Mouse (Mus musculus) T-cell, adult 2 months (primary cell): ENCODE results near the gene Pgc.

Source experiments
- DNase-seq: peaks from one replicate; pipeline ENCODE4 v3.0.0; 2022; ENCODE audit warnings: low spot score

Gene Pgc

DNA sequence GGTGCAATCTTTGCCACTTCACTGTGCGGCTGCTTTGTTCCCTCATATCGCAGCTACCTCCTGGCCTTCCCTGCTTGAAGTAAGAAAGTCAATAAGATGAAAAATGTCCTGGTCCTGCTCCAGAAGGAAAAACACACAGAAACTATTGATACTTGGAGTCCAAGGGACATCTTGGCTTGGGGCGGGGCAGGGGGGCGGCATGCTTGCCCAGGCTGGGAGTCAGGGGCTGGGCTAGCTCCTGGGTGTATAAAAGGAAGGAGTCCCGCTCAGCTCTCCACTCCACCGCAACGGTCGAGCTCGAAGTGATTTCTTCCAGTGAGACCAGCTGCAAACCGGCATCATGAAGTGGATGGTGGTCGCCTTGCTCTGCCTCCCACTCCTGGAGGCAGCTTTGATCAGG is at the start of gene Pgc:
Pgc (plus strand) TSS at position 277 of the 400 bp plus-strand sequence.
- no peak for DNase-seq

DNA sequence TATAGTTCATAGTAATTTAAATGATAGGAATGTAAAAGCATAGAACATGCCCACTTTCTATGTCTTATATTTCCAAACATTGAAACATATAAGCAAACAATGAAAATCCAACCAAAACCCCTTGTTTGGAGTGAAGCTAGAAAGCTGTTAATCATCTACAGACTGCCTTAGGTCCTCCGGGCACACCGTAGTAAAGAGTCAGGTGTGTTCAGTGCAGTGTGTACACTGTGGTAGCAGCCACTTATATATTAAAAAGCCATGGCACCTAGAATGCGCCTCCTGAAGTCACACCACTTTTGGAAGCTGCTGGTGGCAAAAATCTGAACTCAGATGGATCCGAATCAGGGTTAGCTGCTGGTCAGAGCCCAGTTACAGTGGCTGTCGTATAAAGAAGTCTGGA is 48.4 kb upstream of the Pgc start:
- DNase-seq, result no peak

DNA sequence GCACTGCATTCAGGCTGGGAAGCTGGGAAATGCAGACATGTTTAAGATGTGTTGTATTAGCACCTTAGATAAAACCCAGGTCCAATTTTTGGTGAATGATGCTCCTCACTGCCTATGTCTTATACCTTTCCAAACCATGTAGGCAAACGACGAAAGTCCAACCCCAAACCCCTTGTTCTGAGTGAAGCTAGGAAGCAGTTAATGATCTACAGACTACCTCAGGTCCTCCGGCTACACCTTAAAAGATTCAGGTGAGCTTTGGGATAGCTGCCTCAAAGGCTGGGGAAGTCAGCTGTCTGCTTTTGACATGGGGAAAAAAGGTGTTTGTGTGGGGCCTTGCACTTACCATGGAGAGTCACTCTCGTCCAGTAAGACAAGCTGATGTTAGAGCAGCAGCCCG is 47.9 kb upstream of the Pgc start:
- DNase-seq, result no peak

DNA sequence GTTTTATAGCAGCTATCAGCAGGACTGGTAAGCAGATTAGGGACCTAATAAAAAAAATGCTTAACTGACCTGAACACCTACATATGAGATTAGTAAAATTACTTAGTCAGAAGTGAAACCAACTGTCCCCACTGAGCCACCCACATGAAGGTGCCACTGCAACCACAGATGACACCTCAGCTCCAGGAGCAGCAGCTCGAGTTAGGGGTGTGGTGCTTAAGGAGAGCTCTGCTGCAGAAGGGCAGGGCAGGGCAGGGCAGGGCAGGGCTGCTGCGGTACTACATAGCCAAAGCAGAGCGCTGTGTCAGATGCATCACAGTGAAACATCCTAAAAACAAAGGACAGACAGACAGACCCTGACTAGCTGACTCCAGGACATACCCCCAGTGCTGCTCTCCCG is 43.8 kb upstream of the Pgc start:
- DNase-seq, result no peak

DNA sequence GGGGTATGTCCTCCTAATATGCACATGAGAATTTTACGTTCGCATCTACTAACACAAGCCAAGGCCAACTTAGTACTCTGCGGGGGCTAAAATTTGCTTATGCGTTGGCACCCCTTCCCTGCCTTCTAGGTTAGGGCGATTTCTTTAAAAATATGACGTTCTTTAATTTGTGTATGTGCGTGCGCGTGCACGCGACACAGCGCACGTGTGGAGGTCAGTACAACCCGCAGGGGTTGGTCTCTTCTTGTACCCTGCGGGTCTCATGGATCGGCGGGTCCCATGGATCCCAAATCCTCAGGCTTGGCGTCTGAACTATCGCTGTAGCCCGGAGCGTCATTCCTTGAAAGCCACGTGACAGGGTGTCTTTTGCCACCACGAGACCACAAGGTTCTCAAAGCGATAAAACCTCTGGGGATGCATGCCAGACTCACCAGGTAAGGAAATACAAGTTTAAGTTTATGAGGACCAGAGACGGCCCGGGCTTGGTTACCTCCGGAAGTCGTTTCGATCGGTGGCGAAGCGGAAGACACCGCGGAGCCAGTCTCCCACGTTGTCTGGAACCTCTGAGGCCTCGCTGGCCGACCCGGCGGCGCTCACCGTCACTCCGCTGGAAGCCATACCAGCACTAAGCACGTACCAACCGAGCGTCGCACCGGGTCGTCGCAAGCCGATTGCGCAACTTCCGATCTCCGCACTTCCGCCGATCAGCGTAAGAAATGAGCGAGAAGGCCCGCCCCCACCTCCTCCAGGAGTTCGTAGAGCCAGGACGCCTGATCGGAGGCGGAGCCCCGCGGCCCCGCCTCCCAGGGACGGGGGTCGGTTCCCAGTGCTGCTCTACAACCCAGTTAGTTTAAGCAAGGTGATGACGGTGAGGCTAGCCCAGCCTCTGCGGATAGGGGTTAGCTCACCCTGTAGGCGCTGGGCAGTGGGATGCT is 39.0 kb upstream of the Pgc start:
- peak; percentile 95 for DNase-seq

DNA sequence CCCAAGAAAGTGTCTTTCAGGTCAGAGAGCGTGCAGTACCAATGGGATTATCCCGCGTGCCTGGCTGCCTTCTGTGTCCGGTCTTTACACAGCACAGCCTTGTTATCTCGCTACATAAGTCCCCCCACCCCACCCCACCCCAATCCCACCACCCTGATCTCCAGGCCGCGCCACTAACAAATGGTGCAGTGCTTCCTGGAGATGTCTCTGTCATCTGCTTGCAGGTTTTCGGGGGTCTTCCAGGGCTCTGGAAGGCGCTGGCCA is 38.4 kb upstream of the Pgc start, which contains the start of gene Tomm6:
Tomm6 (minus strand) TSS at position 43 of the 264 bp plus-strand sequence.
- DNase-seq, result no peak

DNA sequence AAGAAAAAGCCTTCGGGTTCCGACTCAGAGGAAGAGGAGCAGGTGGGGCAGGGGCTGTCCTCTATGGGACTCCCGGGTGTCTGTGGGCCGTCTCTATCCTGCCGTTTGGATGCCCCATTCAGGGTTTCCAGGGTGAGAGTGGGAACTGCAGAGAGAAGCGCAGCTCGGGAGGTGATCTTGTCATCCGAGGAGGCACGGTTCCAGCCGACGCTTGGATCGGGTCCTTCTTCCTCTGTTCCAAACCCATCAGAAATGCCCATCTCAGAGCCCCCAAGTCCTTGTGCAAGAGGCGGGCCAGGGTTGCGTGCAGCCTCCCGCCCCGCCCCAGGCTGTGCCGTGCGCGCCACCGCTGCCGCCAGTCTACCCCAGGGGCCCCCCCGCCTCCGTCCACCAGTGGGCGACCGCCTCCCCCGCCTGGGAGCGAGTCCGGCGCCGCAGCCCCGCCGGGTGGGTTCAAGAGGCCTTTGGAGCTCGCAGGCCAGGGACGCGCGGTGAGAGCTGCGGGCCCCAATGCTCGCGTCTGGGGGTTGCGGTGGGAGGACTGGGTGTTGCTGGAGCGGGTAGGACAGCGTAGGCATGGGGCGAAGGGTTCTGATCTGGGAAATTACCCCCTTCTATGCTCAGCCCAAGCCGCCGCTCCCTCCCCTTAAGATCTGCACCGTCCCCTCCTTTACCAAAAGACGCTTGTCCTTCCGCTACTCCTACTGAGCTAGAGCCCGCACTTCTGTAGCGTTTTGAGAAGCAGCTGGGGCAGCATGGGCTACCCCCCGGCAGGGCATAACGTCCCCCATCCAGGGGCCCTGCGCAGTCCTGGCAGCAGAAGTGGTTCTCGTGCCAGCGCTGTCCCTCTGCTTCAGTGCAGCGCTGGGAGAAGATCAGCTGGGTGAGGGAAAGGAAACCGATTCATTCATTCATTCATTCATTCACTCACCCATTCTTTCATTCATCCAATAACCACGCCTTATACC is 37.8 kb upstream of the Pgc start, which contains the start of gene Frs3:
Frs3 (plus strand) TSS at position 423 of the 968 bp plus-strand sequence.
- DNase-seq, result peak; percentile 40

DNA sequence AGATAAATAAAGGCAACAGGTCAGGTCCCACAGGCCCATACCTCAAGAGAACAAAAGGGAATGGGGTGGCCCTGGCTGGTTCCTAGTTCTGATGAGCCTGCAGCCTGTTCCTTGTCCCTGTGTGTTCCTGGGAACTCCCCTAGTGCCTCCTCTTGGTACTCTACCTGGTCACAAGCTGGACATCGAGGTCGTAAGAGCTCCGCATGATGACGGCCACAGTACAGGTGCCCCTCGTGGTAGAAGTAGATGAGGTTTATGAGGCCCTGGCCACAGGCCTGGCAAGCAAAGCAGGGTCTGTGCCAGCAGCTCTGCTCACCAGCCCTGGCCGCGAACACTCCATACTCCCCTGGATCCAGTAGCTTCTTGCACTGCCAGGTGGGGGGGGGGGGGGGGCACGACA is 36.7 kb upstream of the Pgc start:
- DNase-seq, result no peak

DNA sequence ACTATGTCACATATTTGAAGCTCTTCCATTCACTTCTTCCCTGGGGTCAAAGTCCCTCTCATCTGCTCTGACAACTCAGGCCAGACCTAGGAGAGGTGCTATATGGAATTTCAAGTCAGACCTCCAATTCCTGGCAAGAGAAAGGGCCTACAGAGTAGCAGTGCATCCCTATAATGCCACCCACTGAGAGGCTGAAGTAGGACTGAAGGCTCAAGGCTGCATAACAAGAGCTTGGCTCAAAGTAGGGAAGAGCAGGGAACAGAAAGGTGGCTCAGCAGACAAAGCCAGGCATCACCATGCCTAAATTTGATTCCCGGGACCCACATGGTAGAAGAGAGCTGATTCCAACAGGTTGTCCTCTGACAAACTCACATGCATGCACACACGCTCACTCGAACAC is 35.0 kb upstream of the Pgc start:
- no peak for DNase-seq

DNA sequence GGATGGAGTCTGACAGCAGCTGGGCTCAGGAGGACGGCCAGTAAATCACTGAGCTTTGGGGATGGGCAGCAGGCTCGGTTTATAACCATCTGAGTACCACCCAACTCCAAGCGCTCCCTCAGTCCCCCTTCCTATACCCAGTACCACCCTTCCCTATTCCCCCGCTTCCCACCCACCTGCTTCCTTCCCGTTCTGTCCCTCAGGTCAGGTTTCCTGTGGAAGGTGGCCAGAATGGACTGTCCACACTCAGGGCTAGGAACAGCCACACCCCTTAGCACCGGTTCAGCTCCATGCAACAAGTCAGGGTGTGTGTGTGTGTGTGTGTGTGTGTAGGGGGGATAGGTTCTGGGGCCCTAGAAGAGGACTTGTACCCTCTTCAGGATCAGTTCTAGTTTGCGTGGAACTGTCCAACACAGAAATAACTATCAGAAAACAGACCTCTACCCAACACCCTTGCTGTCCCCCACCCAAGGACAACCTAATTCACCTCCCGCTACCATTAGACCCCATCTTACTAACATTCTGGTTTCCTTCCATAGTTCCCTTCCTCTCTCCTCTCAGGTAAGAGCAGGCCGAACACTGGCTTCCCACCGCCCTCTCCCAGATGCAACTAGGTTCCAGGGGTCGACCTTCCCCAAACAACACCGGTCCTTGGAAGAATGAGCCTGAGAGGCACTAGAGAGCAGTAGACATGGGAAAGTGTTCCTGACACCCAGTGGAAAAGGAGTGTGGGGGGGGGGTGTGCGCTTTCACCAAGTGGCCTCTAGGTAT is 32.8 kb upstream of the Pgc start:
- DNase-seq, result no peak

DNA sequence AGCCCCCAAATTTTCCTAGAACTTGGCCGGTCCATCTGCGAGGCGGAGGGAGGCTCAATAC is 32.4 kb upstream of the Pgc start, which contains the start of gene Gm21981:
Gm21981 (minus strand) TSS at position 14 of the 61 bp plus-strand sequence.
- DNase-seq, result no peak

DNA sequence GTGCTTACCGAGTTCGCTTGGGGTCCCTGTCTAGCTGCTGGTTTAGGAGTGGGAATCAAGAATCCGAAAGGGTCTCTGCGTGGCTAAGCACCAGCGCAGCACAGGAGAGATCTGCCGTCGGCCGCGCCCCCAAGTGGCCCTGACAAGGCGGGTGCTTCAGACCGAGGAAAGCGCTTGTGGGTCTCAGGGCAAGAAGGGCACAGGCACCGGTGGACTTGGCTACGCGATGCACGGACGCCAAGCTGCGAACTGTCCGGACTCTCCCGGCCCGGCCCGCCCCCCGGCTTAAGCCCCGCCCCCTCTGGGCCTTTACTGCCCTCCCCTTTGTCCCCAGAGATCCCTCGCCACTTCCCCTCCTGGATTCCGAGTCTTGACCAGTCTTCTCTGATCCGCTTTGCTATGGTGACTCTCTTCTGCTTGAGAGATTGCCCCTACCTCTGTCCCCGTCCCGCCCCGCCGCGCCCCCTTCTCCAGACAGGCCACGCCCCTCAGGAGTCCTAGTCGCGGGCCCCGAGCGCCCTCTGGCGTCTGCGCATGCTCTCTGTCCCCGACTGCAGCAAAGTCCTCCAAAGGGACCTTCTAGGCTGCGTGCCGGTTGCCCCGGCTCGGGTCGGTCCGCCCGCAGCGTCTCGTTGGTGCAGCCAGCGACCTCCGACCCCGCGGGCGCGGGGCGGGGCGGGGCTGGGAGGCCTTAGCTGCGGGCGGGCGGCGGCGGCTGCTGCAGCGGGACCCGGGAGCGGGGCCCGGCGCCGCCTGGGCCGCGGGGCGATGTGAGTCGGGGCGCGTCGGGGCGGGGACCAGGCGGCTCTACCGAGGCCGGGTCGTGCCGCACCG is 31.9 kb upstream of the Pgc start, which contains the start of gene Prickle4:
Prickle4 (minus strand) TSS at position 234 of the 834 bp plus-strand sequence.
- peak; percentile 94 for DNase-seq

DNA sequence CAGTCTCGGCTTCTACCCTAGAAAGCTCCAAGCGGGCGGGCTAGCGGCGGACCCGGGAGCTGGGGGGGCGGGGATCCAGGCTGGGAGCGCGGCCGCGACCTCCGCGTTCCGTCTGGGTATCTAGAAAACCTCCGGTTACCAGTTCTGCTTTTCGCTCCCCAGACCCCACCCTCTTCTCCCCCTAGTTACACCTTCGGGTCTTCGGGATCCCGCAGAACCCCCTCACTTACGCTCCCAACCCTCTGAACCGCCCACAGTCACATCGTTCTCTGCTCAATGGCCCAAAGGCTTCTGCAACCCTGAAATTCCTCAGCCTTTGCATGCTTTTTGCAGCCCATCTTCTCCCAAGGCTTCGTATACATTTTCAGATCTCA is 31.3 kb upstream of the Pgc start:
- no peak for DNase-seq

DNA sequence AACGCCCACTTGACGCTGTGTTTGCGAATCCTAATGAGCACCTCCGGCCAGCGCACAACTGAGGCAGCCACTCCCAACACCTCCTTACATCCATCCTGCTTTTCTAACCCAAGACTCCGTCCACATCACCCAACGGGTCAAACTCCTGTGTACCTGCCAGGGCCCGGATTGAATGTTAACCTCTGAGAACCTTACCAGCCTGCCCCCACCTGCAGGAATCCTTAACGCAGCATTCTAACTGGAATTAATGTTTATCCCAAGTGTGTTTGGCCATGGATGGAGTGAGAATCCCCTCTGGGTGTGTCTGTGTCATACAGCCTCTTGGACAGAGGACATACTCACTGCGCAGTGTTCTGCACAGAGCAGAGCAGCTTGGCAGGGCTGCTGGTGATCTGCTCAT is 28.5 kb upstream of the Pgc start:
- no peak for DNase-seq

DNA sequence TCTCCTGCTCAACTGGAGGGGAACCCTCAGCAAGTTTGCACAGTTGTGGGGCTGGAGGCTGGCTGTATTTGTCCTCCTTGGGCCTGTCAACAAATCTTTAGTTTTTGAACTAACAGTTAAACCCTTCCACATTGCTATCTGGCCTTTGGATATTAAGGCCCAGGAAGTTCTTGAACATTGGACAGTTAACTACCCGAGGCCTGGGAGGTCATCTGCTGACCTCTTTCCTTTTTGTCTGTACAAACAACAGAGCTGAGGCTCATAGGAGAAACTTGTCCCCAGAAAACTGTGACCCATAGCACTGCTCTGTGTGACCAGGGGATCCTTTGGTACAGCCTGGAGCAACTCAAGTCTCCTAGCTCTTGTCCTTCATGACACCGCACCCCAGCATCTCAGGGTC is 27.6 kb upstream of the Pgc start:
- DNase-seq, result no peak

DNA sequence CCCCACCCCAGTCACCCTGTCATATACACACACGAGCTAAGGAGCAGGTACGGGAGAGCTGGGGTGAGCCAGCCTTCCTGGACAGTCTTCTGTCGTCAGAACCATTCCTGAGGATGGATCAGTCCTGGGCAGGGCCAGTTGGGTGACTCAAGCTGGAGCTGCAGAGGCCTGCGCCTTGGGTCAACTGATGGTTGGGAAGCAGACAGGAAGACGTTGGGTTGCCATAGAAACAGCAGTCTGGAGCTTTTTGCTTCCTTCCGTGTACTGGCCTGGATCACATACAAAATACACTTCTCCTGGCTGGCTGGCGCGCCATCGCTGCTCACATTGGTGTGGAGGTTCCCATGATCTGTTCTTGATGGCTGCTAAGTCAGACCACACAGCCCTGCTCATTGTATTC is 24.8 kb upstream of the Pgc start:
- DNase-seq, result no peak

DNA sequence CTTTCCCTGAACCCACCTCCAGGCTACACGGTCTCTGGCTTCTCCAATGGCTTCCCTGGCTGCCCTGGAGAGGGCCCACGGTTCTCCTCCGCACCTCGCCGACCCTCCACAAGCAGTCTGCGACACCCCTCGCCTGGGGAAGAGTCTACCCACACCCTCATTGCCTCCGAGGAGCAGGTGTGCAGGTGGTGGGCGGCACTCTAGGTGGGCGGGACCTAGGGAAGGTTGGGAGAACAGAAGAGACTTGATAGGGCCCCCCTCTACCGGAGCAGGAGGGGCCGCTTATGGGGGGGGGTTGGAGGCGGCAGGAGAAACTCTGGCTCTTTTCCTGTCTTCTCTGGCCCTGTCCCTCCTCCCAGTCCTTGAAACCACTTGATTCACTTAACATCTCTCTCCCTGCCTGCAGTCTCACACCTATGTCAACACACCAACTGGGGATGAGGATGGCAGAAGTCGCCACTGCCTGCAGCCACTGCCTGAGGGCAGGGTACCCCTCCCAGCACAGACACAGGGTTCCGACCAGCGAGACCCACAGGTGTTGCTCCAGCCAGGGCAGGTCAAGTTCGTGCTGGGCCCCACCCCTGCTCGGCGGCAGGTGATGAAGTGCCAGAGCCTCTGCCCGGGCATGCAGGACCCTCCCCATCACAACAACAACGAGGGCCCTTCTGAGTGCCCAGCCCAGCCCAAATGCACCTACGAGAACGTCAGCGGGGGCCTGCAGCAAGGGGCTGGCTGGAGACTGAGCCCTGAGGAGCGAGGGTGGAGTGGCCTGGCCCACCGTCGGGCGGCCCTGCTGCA is 23.9 kb upstream of the Pgc start:
- DNase-seq, result no peak

DNA sequence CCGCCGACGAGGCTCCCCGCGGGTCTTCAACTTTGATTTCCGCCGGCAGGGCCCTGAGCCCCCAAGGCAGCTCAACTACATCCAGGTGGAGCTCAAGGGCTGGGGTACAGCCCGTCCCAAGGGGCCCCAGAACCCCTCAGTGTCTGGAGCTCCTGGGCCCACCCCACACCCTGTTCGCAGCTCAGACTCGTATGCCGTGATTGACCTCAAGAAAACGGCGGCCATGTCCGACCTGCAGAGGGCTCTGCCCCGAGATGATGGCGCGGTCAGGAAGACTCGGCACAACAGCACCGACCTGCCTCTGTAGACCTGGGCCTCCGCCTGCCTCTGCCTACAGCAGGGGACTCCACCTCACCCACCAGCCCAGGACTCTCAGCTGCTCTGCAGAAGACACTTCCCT is 23.1 kb upstream of the Pgc start:
- no peak for DNase-seq

DNA sequence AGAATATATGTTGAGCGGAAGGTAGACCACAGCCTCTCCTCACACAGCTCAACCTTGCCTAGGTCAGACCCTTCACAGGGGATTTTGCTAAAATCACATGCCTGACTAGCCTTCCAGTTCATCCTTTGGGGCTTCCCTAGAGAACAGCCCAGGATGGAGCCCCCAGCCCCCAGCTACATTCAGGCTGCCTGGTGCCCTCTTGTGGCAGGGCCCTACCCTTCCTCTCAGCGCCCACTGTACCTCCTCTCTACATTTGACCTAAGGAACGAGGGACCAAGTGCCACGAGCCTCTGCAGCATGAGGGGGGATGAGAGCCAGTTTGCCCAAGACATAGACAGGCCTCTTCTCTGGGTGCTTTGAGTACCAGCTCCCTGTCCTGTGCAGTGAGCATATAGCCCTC is 21.9 kb upstream of the Pgc start:
- no peak for DNase-seq

DNA sequence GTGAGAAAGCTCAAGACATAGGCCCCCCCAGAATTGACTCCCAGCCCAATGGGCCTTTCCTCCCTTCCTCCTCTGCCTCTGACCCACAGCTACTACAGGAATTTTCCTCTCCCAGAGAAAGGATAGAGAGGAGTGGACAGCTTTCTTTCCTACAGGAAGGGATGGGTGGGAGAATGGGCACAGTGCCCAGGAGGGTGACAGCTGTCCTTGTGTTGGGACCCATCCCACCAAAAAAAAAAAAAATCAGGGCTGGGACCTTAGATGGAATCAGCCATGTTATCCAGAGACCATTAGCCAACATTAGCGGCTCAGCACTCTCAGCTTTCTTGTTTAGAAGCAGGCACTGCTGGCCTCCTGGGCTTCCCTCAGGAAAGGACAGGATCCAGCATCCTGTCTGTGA is 20.4 kb upstream of the Pgc start:
- no peak for DNase-seq

DNA sequence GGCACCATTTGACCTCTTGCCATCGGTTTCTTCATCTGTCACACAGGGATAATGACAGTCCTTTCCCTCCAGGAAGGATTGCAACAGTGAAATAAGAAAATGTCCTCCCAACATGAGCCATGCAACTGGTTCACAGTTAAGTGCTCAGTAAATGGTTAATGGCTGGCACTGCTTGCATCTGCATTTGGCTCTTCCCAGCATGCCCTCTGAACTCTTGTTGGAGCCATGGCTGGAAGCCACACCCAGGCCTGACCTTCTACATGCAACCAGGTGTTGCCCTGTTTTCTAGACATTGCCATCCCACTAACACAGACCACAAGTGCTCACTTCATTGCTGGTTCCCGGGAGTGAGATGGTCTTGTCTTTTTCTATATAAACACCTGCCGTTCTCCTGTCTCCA is 18.7 kb upstream of the Pgc start:
- DNase-seq, result no peak
